Mouse (Mus musculus) myocyte (in vitro differentiated cells): ENCODE measurements around the gene Taf3. TPM values are rescaled to one million over a fixed set of nuclear protein-coding genes. Genes with fewer than 3 reads are reported as not detected.

Source experiments
- H3K27me3 ChIP-seq: one replicate; pipeline ENCODE4 v1.6.1; 2011; ENCODE audit not compliant: control insufficient read depth, insufficient read depth, insufficient read length
- H3K36me3 ChIP-seq: one replicate; pipeline ENCODE4 v1.6.1; 2011; ENCODE audit not compliant: control insufficient read depth, insufficient read depth
- H3K4me2 ChIP-seq: one replicate; pipeline ENCODE4 v1.6.1; 2011; ENCODE audit warnings: low read depth, control low read depth
- H3K4me3 ChIP-seq: one replicate; pipeline ENCODE4 v1.5.1; 2011; ENCODE audit warnings: mild to moderate bottlenecking, control low read depth, moderate library complexity
- H3K79me2 ChIP-seq: one replicate; pipeline ENCODE4 v1.6.1; 2011; ENCODE audit not compliant: control insufficient read depth, insufficient read depth
- H3ac ChIP-seq: one replicate; pipeline ENCODE4 v1.6.1; 2011; ENCODE audit not compliant: control insufficient read depth, insufficient read length
- CEBPB ChIP-seq: IDR thresholded peaks from 2 replicates; pipeline ENCODE4 v1.6.1; 2011; ENCODE audit warnings: mild to moderate bottlenecking, moderate library complexity; ENCODE audit not compliant: poor library complexity, insufficient read depth, severe bottlenecking
- E2F4 ChIP-seq: IDR thresholded peaks from one replicate; pipeline ENCODE4 v1.6.1; 2011; ENCODE audit warnings: mild to moderate bottlenecking, control low read depth, moderate library complexity; ENCODE audit not compliant: insufficient read depth
- MAX ChIP-seq: IDR thresholded peaks from one replicate; pipeline ENCODE4 v1.6.1; 2011; ENCODE audit warnings: low read depth, mild to moderate bottlenecking, control low read depth
- MYOD1 ChIP-seq, 3 experiments: IDR thresholded peaks; one replicate each; pipeline ENCODE4 v1.6.1; 2011; ENCODE audit warnings: control low read depth in 2 of 3, low read depth in 2 of 3, mild to moderate bottlenecking in 2 of 3, moderate library complexity in 1 of 3; ENCODE audit not compliant: insufficient read length in 2 of 3, control insufficient read depth in 1 of 3
- MYOG ChIP-seq, 3 experiments: IDR thresholded peaks; one replicate each; pipeline ENCODE4 v1.6.1; 2011; ENCODE audit warnings: control low read depth in 2 of 3, low read depth in 2 of 3, mild to moderate bottlenecking in 2 of 3; ENCODE audit not compliant: insufficient read length in 2 of 3, control insufficient read depth in 1 of 3, insufficient read depth in 1 of 3
- POLR2A ChIP-seq: IDR thresholded peaks from one replicate; pipeline ENCODE4 v1.6.1; 2011; ENCODE audit warnings: low read depth, mild to moderate bottlenecking, control low read depth, moderate library complexity; ENCODE audit not compliant: insufficient read length
- POLR2AphosphoS2 ChIP-seq: IDR thresholded peaks from one replicate; pipeline ENCODE4 v1.6.1; 2011; ENCODE audit warnings: low read depth, control low read depth; ENCODE audit not compliant: insufficient read length
- REST ChIP-seq: IDR thresholded peaks from one replicate; pipeline ENCODE4 v1.6.1; 2011; ENCODE audit warnings: mild to moderate bottlenecking, control low read depth, moderate library complexity; ENCODE audit not compliant: insufficient read depth, insufficient read length
- SRF ChIP-seq: IDR thresholded peaks from one replicate; pipeline ENCODE4 v1.6.1; 2011; ENCODE audit warnings: low read depth; ENCODE audit not compliant: control insufficient read depth, insufficient read length
- TCF12 ChIP-seq: IDR thresholded peaks from one replicate; pipeline ENCODE4 v1.6.1; 2011; ENCODE audit warnings: mild to moderate bottlenecking, control low read depth; ENCODE audit not compliant: poor library complexity, insufficient read depth, severe bottlenecking
- TCF3 ChIP-seq: IDR thresholded peaks from one replicate; pipeline ENCODE4 v1.6.1; 2011; ENCODE audit warnings: low read depth, control low read depth; ENCODE audit not compliant: insufficient read length
- USF1 ChIP-seq: IDR thresholded peaks from one replicate; pipeline ENCODE4 v1.6.1; 2011; ENCODE audit warnings: low read depth, mild to moderate bottlenecking, control low read depth, moderate library complexity
- polyA plus RNA-seq: library from polyadenylated mRNA; unstranded; fragments of >200 nt; fragmentation: generic; extraction: Trizol; gene quantifications from one replicate; pipeline ENCODE4 v1.2.1, GENCODE M21; 2012; ENCODE audit warnings: missing spikeins

Taf3 gene
- polyA plus RNA-seq, 1 experiment = 6.6 TPM

GRCm38 (mm10) chr2:9883803-9884532 lies 164.4 kb downstream of the Taf3 start:
- no peak overlapping the region for H3ac ChIP-seq
- no peak overlapping the region for H3K4me3 ChIP-seq
- no peak for TF ChIP-seq SRF
- TF ChIP-seq CEBPB = no peak
- TF ChIP-seq MAX = no peak
- no peak for TF ChIP-seq TCF3
- no peak for TF ChIP-seq E2F4
- no peak for TF ChIP-seq POLR2A
- TF ChIP-seq MYOD1 (IDR thresholded peaks at IDR 0.05; ENCODE audit: control insufficient read depth in 1 of 3, insufficient read length in 2 of 3, low read depth in 2 of 3) = no peak
- no peak for TF ChIP-seq POLR2AphosphoS2
- TF ChIP-seq MYOG (IDR thresholded peaks at IDR 0.05; ENCODE audit: control insufficient read depth in 1 of 3, insufficient read depth in 1 of 3, insufficient read length in 2 of 3, low read depth in 2 of 3) = no peak
- no peak for TF ChIP-seq TCF12

GRCm38 (mm10) chr2:9882926-9883802 lies 165.2 kb downstream of the Taf3 start:
- no peak overlapping the region for H3K4me3 ChIP-seq
- no peak overlapping the region for H3K4me2 ChIP-seq
- no peaks in the 10 kb centered on the region for H3K27me3 ChIP-seq
- H3ac ChIP-seq = no peak overlapping the region
- no peaks in the 10 kb centered on the region for H3K79me2 ChIP-seq
- H3K36me3 ChIP-seq = no peaks in the 10 kb centered on the region
- TF ChIP-seq SRF (no peak), POLR2AphosphoS2 (no peak), TCF12 (no peak), MAX (no peak), REST (no peak), MYOG (IDR thresholded peaks at IDR 0.05; ENCODE audit: control insufficient read depth in 1 of 3, insufficient read depth in 1 of 3, insufficient read length in 2 of 3, low read depth in 2 of 3) (no peak), USF1 (no peak), TCF3 (no peak), MYOD1 (IDR thresholded peaks at IDR 0.05; ENCODE audit: control insufficient read depth in 1 of 3, insufficient read length in 2 of 3, low read depth in 2 of 3) (no peak), CEBPB (no peak), POLR2A (no peak), E2F4 (no peak)

More at GRCm38 (mm10) chr2:9883803-9884532, 164.4 kb downstream of the Taf3 start:
- no peaks in the 10 kb centered on the region for H3K79me2 ChIP-seq
- no peaks in the 10 kb centered on the region for H3K27me3 ChIP-seq
- no peaks in the 10 kb centered on the region for H3K36me3 ChIP-seq
- H3K4me2 ChIP-seq = no peak overlapping the region

- no peak overlapping the region for H3K4me2 ChIP-seq
- no peaks in the 10 kb centered on the region for H3K36me3 ChIP-seq
- no peak for TF ChIP-seq SRF
- TF ChIP-seq TCF3 = no peak
- H3K79me2 ChIP-seq = no peaks in the 10 kb centered on the region
- no peaks in the 10 kb centered on the region for H3K27me3 ChIP-seq
- no peak overlapping the region for H3ac ChIP-seq
- H3K4me3 ChIP-seq = no peak overlapping the region
Measured at GRCm38 (mm10) chr2:9882371-9882925, 165.9 kb downstream of the Taf3 start.

- H3K4me2 ChIP-seq = no peak overlapping the region
- H3ac ChIP-seq = no peak overlapping the region
- TF ChIP-seq TCF12 = no peak
- TF ChIP-seq MYOG (IDR thresholded peaks at IDR 0.05; ENCODE audit: control insufficient read depth in 1 of 3, insufficient read depth in 1 of 3, insufficient read length in 2 of 3, low read depth in 2 of 3) = no peak
- TF ChIP-seq CEBPB = no peak
- no peak for TF ChIP-seq MAX
- TF ChIP-seq SRF = no peak
- no peak for TF ChIP-seq MYOD1 (IDR thresholded peaks at IDR 0.05; ENCODE audit: control insufficient read depth in 1 of 3, insufficient read length in 2 of 3, low read depth in 2 of 3)
- TF ChIP-seq POLR2A = no peak
- no peak for TF ChIP-seq E2F4
- no peak for TF ChIP-seq USF1
- TF ChIP-seq TCF3 = no peak
- no peak for TF ChIP-seq REST
- no peak for TF ChIP-seq POLR2AphosphoS2
- H3K4me3 ChIP-seq = no peak overlapping the region
- no peaks in the 10 kb centered on the region for H3K36me3 ChIP-seq
- H3K79me2 ChIP-seq = peaks cover 4% of the 10 kb centered on the region
- H3K27me3 ChIP-seq = no peaks in the 10 kb centered on the region
Measured at GRCm38 (mm10) chr2:9881611-9882023, 166.8 kb downstream of the Taf3 start.
